Mouse (Mus musculus) heart, embryonic 13.5 days (tissue): ENCODE measurements around the gene Mbd3. TPM values are rescaled to one million over a fixed set of nuclear protein-coding genes. Genes with fewer than 3 reads are reported as not detected.

Source experiments
- ATAC-seq: fragments of 200-750 bp; cut with Nextera tagmentation; 2 replicates; pipeline ENCODE4 v1.8.0; 2017; ENCODE audit warnings: moderate TSS enrichment; ENCODE audit not compliant: insufficient number of reproducible peaks, low FRiP score, low TSS enrichment; ENCODE audit errors: extremely low read depth
- H3K27ac ChIP-seq: fragments of 300-500 bp; sonication (generic); replicated peaks from 2 replicates; pipeline ENCODE4 v1.5.1; 2015; ENCODE audit warnings: moderate library complexity, mild to moderate bottlenecking, inconsistent platforms
- H3K27me3 ChIP-seq: fragments of 300-500 bp; sonication (generic); replicated peaks from 2 replicates; pipeline ENCODE4 v1.6.1; 2015; ENCODE audit warnings: mild to moderate bottlenecking, inconsistent platforms
- H3K36me3 ChIP-seq: fragments of 300-500 bp; sonication (generic); 2 replicates; pipeline ENCODE4 v1.6.1; 2015; ENCODE audit warnings: mild to moderate bottlenecking, inconsistent platforms
- H3K4me1 ChIP-seq: fragments of 300-500 bp; sonication (generic); 2 replicates; pipeline ENCODE4 v1.6.1; 2015; ENCODE audit warnings: inconsistent platforms
- H3K4me2 ChIP-seq: fragments of 300-500 bp; sonication (generic); 2 replicates; pipeline ENCODE4 v1.6.1; 2015; ENCODE audit warnings: inconsistent platforms, mild to moderate bottlenecking, moderate library complexity
- H3K4me3 ChIP-seq: fragments of 300-500 bp; sonication (generic); 2 replicates; pipeline ENCODE4 v1.5.1; 2015; ENCODE audit warnings: moderate library complexity, mild to moderate bottlenecking, inconsistent platforms
- H3K9ac ChIP-seq: fragments of 300-500 bp; sonication (generic); 2 replicates; pipeline ENCODE4 v1.6.1; 2015; ENCODE audit warnings: inconsistent platforms, mild to moderate bottlenecking, moderate library complexity
- H3K9me3 ChIP-seq: fragments of 300-500 bp; sonication (generic); 2 replicates; pipeline ENCODE4 v1.6.1; 2016; ENCODE audit warnings: inconsistent platforms
- WGBS: fragments of 180-500 bp; shearing (Covaris S2); methylation state at CpG from one replicate; pipeline ENCODE4 v1.1.7; 2015; ENCODE audit warnings: mixed read lengths; 5-methylcytosine and 5-hydroxymethylcytosine counted together
- polyA plus RNA-seq: library from polyadenylated mRNA; unstranded; fragments of >200 nt; fragmentation: Nextera tagmentation; extraction: Ambion mirVana; gene quantifications from 2 replicates; pipeline ENCODE4 v1.2.1, GENCODE M21; 2015

The Mbd3 gene
- polyA plus RNA-seq, 1 experiment from 2014 or later = 170 TPM

DNA sequence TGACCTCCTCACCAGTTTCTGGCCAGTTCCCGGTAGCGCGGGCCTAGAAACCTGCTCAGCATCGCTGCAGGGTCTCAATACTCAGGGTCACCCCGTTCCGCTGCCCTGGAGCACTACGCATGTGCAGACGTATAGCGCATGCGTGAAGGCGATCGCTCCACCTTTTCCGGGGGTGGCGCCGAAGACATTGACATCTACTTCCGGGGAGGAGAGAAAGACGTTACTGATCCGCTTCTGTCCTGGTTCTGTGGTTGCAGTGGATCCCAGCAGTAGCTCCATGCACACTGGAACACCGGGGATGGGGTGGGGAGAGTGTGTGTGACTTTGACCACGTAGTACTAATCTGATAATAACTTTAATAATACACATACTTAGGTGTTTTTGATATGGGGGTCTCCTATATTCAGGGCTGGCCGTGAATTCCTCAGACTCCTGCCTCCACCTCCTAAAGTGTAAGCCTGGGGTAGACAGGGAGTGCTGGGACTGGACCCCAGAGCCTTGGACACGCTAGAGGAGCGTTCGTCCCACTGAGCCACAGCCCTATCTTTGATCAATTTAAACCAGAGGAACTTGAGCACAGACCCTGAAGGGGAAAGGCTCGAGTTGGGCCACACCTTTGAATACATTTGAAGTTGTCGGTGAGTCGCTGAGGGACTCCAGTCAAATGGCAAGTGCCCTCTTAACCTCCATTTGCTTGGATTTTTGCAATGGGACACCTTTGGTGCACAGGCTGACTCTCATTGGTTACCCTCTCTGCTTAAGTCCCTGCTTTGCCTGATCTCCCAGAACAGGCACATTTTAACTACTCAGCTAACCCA lies 7.5 kb upstream of the Mbd3 start, which contains the start of gene Uqcr11:
Gene Uqcr11, minus strand, starts transcription at position 147 of the 818 bp plus-strand sequence.
- peak within 1 kb of the TSS; percentile 97 for H3K4me2 ChIP-seq
- ATAC-seq = peak; percentile 42; the same call in 1 of the 2 replicates
- no peaks in the 10 kb centered on the region; the same call in 1 of the 2 replicates for H3K9me3 ChIP-seq
- H3K27ac ChIP-seq = peak within 1 kb of the TSS; percentile 89
- peak within 1 kb of the TSS; percentile 98 for H3K4me3 ChIP-seq
- no peaks in the 10 kb centered on the region for H3K27me3 ChIP-seq
- peaks cover 64% of the 10 kb centered on the region for H3K36me3 ChIP-seq
- H3K9ac ChIP-seq = peak within 1 kb of the TSS; percentile 98
- peaks cover 27% of the 10 kb centered on the region for H3K4me1 ChIP-seq
- WGBS = under 1% methylated on average over 27 of the region's 27 CpGs

DNA sequence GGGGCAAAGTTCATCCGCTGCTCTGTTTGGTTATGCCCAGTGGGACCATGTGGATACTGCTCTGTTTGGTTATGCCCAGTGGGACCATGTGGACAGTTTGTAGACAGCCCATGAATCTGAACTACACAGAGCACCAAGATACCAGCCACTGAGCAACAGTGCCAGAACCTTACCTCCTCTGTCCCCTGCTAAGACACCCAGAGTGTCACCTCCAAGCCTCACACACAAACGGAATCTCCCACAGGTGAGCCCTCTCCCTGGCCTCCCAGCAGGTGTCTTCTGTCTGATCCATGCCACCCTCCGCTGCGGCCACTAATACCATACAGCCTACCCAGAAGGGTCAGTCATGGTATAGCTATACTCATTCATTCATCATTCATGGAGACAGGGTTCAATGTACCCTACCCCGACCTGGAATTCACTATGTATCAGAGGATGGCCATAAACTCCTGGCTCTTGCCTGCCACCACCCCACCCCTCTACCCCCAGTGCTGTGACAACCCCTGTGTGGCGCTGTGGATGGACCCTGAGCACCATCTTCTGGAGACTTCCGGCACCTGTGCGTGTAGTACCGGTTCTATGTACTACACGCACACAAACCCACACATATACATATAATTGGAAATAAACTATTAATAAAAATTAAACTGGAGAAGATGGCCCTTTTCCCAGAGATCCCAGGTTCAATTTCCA lies 6.3 kb upstream of the Mbd3 start:
- peak overlapping the region; percentile 98 for H3K9ac ChIP-seq
- H3K27me3 ChIP-seq = no peaks in the 10 kb centered on the region
- no peaks in the 10 kb centered on the region; the same call in 1 of the 2 replicates for H3K9me3 ChIP-seq
- peak overlapping the region; percentile 89; the same call in 1 of the 2 replicates for H3K27ac ChIP-seq
- ATAC-seq = no peak
- H3K4me2 ChIP-seq = peak overlapping the region; percentile 97
- peak overlapping the region; percentile 98 for H3K4me3 ChIP-seq
- 45% methylated on average over 10 of the region's 10 CpGs for WGBS
- H3K4me1 ChIP-seq = peaks cover 33% of the 10 kb centered on the region
- peaks cover 64% of the 10 kb centered on the region for H3K36me3 ChIP-seq

DNA sequence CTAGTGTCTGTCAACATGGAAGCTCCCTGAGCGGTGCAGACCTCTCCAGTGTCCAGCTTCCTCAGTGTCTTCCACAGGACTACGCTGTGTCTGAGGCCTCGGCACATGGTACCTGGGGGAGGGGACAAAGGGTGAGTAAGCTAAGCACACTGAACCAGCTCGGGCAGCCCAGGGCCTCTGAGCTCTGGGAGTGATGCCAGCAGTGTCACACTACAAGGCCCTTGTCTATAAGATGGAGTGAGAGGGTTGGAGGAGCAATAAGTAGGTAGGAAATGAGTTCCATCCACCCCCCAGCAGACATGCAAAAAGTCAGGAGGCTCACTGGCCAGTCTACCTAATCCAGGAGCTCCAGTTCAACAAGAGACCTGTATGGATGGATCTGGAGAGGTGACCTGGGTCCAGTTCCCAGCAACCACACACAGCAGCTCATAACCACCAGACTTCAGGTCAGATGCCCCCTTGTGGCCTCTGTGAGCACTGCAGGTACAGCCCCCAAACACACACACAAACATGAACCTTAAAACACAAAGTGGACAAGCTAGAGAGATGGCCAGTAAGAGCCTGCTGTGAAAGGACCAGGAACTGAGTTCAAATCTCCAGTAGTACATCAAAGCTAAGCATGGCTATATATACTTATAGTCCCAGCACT lies 3.8 kb upstream of the Mbd3 start:
- H3K4me3 ChIP-seq = no peak overlapping the region
- no peak for ATAC-seq

DNA sequence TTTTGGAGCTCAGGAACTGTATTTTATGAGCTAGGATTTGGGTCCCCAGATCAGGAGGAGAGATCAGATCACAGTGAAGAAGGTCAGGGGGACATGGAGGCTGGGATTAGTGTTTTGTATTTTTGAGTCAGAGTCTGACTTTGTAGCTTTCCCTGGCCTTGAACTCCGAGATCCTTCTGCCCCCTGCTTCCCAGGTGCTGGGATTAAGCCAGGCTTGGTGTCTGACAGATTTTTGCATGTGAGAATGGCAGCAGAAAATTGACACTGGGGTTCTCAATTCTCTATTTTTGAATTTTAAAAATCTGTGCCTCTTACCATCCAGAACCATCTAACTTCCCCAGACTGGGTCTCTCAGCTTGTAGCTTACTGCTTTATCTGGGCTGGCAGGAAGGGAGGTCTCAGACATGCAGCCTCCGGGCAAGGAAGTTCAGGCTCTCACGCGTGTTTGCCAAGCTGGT lies 1.4 kb upstream of the Mbd3 start:
- ATAC-seq = no peak
- H3K4me3 ChIP-seq = no peak overlapping the region
- H3K36me3 ChIP-seq = peaks cover 57% of the 10 kb centered on the region
- peak overlapping the region; percentile 83 for H3K9ac ChIP-seq
- WGBS = 69% methylated on average over 4 of the region's 4 CpGs
- peak overlapping the region; percentile 86 for H3K27ac ChIP-seq
- H3K4me1 ChIP-seq = peaks cover 46% of the 10 kb centered on the region
- peak overlapping the region; percentile 93 for H3K4me2 ChIP-seq
- no peaks in the 10 kb centered on the region for H3K27me3 ChIP-seq
- no peaks in the 10 kb centered on the region; the same call in 1 of the 2 replicates for H3K9me3 ChIP-seq

More for the DNA sequence above, 3.8 kb upstream of the Mbd3 start:
- WGBS = 84% methylated on average over 4 of the region's 4 CpGs
- no peak overlapping the region for H3K27ac ChIP-seq
- peaks cover 41% of the 10 kb centered on the region for H3K36me3 ChIP-seq
- H3K9ac ChIP-seq = no peak overlapping the region
- H3K27me3 ChIP-seq = no peaks in the 10 kb centered on the region
- no peaks in the 10 kb centered on the region; the same call in 1 of the 2 replicates for H3K9me3 ChIP-seq
- H3K4me1 ChIP-seq = peaks cover 45% of the 10 kb centered on the region
- no peak overlapping the region for H3K4me2 ChIP-seq

DNA sequence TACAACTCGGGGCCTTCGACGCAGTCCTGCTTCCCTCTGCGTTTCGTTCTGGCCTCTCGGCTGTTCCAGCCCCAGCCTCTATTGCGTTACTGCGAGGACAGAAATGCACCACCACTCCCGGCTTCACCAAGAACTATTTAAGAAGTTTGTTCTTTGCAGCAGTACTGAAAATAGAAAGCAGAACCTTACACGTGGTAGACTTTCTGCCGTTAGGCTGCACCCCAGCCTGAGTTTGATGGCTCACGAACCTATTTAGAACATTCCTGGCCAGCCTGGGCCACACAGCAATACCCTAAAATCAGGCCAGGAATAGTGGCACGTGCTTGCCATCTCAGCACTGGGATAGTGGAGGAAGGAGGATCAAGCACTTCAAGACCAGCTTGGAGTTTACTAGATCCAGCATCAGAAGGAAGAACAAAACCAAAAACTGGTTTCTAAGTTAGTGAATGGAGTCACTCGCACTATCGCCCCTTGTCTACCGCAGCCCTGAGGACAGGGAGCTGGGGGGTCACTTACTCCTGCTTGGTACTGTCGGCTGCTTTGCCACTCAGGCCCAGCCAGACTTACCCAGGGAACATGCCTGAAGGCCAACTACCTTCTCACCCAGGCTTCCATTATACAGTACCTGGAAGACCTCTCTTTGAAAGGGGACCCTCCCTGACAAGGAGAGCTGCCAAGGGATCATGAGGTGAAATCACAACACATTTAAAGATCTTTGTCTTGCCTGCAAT lies 788 bp upstream of the Mbd3 start:
- Histone ChIP-seq H3K4me2 (peak overlapping the region; percentile 93), H3K27ac (peak overlapping the region; percentile 86), H3K9me3 (no peaks in the 10 kb centered on the region; the same call in 1 of the 2 replicates), H3K4me3 (peak overlapping the region; percentile 68), H3K36me3 (peaks cover 63% of the 10 kb centered on the region), H3K9ac (peak overlapping the region; percentile 83), H3K4me1 (peaks cover 40% of the 10 kb centered on the region), H3K27me3 (no peaks in the 10 kb centered on the region)
- 12% methylated on average over 17 of the region's 17 CpGs for WGBS
- no peak for ATAC-seq

DNA sequence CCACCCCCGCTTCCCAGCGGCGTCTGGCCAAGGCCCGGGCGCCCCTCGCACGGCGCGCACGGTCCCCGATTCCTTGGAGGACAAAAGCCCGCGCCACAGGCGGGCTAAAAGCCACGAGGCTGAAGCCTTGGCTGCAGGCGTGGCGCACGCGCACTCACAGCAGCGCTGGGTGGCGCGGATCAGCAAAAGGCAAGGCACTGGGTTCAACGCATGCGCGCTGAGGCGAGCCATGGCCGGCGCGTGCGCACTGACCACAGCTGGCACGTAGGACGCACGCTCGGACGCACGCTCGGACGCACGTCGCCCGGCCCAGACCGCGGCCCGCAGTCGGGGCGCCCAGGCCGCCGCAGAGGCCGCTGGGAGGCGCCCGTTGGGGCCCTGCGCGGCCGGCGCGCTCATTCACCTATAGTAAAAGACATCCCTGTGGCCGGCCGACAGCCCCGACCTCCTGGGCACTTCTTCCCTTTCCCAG lies 595 bp downstream of the Mbd3 start:
- peaks cover 66% of the 10 kb centered on the region for H3K36me3 ChIP-seq
- ATAC-seq = peak; percentile 78

DNA sequence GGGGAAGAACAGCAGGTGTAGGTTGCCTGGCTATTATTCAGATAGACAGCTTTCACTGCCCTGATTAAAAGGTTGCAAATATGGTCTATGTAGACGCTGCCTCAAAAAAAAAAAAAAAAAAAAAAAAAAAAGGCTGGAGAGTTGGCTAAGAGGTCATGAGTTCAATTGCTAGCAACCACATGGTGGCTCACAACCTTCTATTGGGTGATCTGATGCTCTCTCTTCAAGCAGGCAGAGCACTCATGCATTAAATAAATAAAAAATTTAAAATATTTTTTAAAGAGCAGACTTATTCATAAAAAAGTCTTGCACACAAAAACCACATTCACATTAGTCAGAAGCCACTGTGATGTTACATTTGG lies 1.2 kb downstream of the Mbd3 start:
- H3K27ac ChIP-seq = peak overlapping the region; percentile 98
- H3K9ac ChIP-seq = peak overlapping the region; percentile 91
- peak overlapping the region; percentile 68 for H3K4me3 ChIP-seq
- ATAC-seq = no peak
- 4% methylated on average over 1 of the region's 1 CpGs for WGBS
- no peaks in the 10 kb centered on the region for H3K27me3 ChIP-seq
- no peaks in the 10 kb centered on the region for H3K9me3 ChIP-seq
- H3K36me3 ChIP-seq = peaks cover 66% of the 10 kb centered on the region
- peaks cover 33% of the 10 kb centered on the region for H3K4me1 ChIP-seq
- H3K4me2 ChIP-seq = peak overlapping the region; percentile 93

More for the DNA sequence above, 595 bp downstream of the Mbd3 start:
- peak overlapping the region; percentile 68 for H3K4me3 ChIP-seq
- no peaks in the 10 kb centered on the region for H3K27me3 ChIP-seq
- H3K4me1 ChIP-seq = peaks cover 33% of the 10 kb centered on the region
- peak overlapping the region; percentile 91 for H3K9ac ChIP-seq
- under 1% methylated on average over 59 of the region's 59 CpGs for WGBS
- H3K4me2 ChIP-seq = peak overlapping the region; percentile 93
- H3K9me3 ChIP-seq = no peaks in the 10 kb centered on the region; the same call in 1 of the 2 replicates
- H3K27ac ChIP-seq = peak overlapping the region; percentile 98

DNA sequence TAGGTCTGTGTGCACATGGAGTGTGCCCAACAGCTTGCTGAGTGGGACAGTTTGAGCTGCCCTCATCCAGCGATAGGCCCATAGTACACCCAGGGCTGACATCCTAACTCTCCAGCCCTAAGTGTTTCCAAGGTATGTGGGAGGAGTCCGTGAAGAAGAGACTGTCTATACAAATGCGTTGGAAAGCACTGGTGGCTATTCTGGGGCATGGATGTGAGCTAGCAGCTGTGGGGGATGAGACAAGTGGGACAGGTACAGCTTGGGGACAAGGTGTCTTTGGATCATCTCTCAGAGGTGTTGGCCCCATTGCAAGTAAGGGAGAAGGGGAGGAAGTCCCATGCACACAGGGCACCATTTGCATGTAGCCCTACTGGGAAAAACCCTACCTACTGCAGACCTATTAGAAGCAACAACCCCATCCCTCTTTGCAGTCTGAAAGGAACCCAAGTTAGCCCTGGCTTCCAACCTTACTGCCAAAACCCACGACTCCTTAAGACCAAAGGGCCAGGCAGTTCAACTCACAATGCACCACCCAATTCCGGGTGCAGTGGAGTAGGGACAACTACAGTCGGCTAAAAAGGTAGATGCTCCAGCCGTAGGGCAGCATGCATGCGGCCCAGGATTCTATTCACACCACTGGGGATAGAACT lies 1.7 kb downstream of the Mbd3 start:
- Histone ChIP-seq H3K9ac (peak overlapping the region; percentile 91), H3K27ac (peak overlapping the region; percentile 98), H3K4me1 (peaks cover 33% of the 10 kb centered on the region), H3K9me3 (no peaks in the 10 kb centered on the region), H3K4me2 (peak overlapping the region; percentile 93), H3K36me3 (peaks cover 66% of the 10 kb centered on the region), H3K4me3 (peak overlapping the region; percentile 68), H3K27me3 (no peaks in the 10 kb centered on the region)
- no peak for ATAC-seq
- WGBS = 54% methylated on average over 8 of the region's 8 CpGs

DNA sequence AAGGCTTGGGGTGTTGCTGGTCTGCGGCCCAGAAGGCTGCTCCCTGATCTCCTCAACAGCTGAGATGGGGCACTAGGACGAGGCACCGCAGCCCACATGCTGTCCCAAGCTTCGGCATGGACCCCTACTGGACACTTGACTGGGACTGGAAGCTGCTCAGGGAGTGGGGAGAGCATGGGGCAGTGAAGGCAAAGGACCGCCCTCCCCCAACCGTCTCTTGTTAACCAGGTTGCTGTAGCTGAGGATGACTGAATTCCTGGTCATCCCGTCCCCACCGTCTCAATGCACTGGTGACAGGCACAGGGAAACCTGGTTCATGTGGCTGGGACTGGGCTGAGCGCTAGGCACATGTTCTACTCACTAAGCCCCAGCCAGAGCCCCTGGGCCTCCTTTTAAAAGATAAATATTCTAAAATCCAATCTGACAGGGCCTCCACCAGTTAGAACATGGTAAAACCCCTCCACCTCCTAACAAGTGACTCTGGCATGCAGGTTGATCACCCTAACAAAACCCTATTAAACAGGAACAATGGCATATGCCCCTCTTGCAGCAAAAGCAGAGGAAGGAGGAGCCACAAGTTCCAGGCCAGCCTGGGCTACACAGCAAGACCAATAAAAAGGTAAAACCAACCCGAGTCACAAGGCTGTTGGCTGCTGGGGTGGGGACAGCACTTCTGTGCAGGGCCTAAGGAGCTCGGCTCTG lies 2.4 kb downstream of the Mbd3 start:
- WGBS = 87% methylated on average over 11 of the region's 11 CpGs
- peaks cover 66% of the 10 kb centered on the region for H3K36me3 ChIP-seq
- peak overlapping the region; percentile 91 for H3K9ac ChIP-seq
- H3K4me2 ChIP-seq = peak overlapping the region; percentile 93
- peak overlapping the region; percentile 98 for H3K27ac ChIP-seq
- peaks cover 33% of the 10 kb centered on the region for H3K4me1 ChIP-seq
- ATAC-seq = no peak
- no peaks in the 10 kb centered on the region for H3K9me3 ChIP-seq
- H3K4me3 ChIP-seq = peak overlapping the region; percentile 68
- no peaks in the 10 kb centered on the region for H3K27me3 ChIP-seq
